Mouse (Mus musculus) mouse trophoblast stem cell (cell line): Measurements from ENCODE around the gene Eef1akmt1.

ENCODE experiments used
- in situ Hi-C, 2 experiments: fragments of 300-500 bp; cut with MseI, MboI; formaldehyde crosslinking; loops; 2 replicates in 1 of 2; 3 replicates in 1 of 2; pipeline ENCODE4 v1.15.1; 2025

Gene Eef1akmt1

DNA sequence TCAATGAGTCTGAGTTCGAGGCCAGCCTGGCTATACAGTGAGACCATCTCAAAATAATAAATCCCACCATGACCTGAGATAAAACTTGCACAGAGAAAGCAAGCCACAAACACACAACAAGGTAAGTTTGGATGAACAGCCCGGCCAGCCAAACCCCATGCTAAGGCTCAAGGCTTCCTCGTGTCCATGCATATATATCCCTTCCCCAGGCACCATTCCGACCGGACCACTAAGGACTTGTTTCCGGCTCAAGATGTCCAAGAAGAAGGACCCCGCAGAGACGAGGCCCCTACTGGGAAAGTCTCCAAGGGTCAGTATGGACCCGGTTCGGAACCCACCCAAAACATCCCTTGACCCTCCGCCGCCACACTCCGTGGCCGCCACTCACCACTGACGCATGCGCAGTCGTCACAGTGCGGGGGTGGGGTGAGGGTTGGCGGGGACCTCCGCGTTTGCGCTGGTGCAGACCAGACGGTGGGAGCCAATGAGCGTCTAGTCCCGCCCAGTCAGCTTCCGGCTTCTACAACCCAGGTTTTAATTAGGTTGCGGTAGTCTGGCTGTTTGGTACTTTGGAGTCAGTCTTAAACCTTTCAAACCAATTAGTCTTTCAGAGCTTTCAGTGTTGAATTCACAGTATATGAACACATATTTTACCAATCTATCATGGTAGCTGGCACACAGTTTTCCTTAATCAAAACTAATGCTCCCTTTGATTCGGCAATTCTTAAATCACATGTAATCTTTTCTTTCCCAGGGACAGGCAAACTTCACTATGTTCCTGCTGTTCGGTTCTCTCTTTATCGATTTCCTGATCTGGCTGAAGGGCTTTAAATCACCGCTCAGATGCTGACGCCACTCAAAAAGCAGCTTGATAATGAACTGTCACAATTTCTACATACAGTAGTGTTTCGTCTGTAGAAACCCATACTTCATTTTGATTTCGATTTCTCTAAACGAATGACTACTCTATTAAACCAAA is at the start of gene Eef1akmt1:
Gene Eef1akmt1 (minus strand): TSS at position 458 of the 979 bp plus-strand sequence.
- in situ Hi-C loops, result no loop called here

GRCm38 (mm10) chr14:57620598-57621236 is 49.3 kb upstream of the Eef1akmt1 start:
- in situ Hi-C loops, result no loop called here

DNA sequence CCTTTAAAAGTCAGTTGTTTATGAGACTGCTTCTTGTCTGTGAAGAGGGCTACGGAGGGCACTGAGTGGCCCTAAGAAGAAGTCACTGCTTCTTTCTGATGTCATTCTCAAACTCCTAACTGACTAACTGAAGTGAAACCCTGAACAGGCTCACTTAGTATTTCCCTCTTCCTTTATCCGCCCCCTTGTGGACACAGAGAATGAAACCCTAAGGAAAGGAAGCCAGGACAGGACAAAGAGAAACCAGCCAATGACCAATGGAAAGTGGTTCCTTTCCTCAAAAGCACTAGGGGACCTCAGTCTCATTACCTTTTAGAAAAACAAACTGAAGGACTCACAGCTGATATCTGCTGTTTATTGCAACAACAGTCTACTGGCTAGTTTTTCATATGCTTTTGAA is 48.1 kb upstream of the Eef1akmt1 start:
- in situ Hi-C loops, result no loop called here

DNA sequence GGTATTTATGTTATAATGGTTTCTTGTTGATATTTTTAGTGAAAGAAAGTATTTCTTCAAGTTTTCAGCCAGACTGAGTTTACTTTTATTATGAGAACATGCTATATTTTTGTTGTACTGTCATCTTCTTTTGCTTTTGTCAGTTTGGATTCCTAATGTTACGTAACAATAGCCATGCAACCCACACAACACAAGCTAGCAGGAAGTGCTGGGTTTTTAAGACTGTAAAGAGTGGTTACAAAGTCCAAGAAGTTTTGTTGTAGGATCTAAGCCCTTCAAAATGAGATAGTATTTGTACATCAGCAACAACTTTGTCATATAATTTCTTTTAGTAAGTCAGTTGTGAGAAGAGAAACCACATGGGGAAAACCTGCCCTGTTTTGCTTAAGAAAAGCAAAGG is 46.3 kb upstream of the Eef1akmt1 start:
- in situ Hi-C loops, result no loop called here

- in situ Hi-C loops, result no loop called here
Observed at GRCm38 (mm10) chr14:57616339-57616965, 45.0 kb upstream of the Eef1akmt1 start.

- in situ Hi-C loops, result no loop called here
Observed at GRCm38 (mm10) chr14:57615828-57616227, 44.4 kb upstream of the Eef1akmt1 start.

DNA sequence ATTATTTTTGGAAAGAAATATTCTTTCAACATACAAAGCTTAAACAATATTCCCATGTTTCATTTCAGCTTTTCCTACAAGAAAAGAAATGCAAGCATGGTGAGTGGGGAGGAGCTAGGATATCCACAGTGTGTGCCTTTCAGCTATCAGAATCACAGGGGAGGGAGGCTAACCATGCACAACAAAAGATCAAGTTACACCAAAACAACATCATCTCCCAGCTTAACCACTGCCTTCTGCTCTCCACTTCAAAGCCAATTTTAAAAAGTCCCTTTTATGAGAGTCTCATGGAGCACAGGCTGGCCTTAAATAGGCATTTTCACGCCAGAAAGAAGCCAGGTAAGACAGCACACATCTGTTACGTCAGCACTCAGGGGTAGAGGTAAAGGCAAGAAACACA is 39.6 kb upstream of the Eef1akmt1 start:
- in situ Hi-C loops, result no loop called here

DNA sequence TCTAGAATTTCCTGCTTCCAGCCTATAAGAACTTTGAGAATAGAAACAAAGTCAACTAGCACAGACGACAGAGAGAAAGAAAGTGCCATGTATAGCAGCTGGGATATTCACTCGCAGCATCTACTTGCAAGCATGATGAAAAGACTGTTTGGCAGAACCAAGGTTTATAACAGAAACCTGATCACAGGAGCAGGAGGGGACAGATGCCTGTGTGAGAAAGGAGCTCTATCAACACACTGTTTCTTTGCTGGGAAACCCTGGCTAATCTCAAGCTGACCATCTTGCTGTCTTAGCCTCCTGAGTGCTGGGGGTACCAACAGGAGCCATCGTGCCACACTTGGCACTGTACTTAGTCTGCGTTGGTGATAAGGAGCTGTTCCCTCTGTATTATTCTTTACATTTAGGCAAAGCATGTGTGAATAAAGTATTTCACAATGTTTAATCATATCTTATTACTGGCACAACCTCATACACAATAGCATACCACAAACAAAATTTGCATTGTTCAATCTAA is 38.5 kb upstream of the Eef1akmt1 start:
- in situ Hi-C loops, result no loop called here

- in situ Hi-C loops, result no loop called here
Observed at GRCm38 (mm10) chr14:57607500-57607899, 36.1 kb upstream of the Eef1akmt1 start.

- in situ Hi-C loops, result no loop called here
Observed at GRCm38 (mm10) chr14:57606663-57607365, 35.4 kb upstream of the Eef1akmt1 start.

DNA sequence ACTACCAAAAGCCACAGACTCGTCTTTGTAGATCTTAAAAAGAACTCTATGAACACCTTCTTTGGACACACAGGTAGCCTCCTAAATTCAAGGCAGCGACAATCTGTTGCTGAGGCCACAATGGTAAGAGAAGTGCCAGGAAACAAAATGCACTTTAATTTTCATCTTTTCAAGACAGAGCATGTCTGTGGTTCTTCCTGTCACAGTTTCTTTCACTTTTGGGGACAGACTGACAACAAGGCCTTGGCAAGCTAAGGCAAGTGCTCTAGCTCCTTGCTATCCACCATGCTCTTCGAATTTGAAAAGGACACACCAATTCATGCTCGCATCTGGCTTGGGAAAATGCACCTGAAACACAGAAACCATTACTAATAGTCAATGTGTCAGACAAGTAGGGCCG is 21.9 kb upstream of the Eef1akmt1 start:
- in situ Hi-C loops, result no loop called here

GRCm38 (mm10) chr14:57591830-57592229 is 20.4 kb upstream of the Eef1akmt1 start:
- in situ Hi-C loops, result no loop called here

DNA sequence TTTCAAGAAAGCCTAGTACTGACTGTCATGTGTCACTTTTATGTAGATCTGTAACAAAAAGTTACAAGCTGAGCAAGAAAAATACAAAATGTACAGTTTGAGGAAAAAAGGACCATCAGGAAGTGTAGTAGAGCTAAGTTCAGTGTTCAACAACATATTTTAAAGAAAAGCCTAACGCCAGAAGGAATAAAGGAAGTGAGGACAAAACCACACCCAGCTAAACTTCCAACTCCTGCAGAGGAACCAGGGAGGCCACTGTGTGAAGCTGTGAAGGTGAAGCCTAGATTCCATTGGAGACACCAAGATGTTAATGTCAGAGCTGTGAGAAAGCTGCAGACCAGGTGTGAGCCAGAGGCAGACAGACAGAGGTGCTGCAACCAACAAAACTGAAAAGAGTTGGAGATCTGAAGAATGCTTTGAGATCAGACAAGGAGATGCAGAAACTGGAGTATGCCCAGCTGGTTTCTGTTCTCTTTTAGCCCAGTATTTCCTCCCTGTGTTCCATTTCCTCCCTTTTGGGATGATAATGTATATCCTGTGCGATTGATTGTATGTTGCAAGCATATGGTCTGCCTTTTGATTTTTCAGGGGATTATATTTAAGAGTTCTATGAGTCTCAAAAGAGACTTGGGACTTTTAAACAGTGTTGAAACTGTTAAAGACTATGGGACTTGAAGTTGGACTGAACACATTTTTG is 5.1 kb upstream of the Eef1akmt1 start:
- in situ Hi-C loops, result no loop called here

DNA sequence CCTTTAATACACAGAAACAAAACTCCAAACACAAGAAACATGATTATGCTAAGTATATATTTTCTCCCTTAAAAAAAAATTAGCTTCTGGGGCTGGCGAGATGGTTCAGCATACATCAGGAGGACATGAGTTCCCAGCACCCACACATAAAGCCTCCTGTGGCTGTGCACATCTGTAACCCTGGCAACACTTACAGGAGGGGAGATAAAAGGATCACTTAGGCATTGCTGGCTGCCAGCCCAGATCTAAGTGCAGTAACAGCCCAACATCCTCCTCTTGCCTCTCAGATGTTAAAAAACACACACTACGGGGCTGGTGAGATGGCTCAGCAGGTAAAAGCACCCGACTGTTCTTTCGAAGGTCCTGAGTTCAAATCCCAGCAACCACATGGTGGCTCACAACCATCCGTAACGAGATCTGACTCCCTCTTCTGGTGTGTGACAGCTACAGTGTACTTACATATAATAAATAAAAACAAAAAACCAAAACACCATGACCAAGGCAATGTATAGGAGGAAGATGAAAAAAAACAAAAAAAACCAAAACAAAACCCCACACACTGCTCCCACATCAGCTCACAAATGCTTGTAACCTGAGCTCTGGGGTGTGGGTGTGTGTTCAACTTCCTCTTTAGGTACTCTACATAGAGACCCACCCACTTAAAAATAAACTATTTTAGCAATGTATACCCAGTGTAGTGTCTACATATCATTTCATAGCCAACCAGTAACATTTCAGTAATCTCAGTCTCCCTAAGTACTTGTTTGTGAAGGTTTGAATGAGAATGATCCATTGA is 3.6 kb upstream of the Eef1akmt1 start:
- in situ Hi-C loops, result no loop called here

DNA sequence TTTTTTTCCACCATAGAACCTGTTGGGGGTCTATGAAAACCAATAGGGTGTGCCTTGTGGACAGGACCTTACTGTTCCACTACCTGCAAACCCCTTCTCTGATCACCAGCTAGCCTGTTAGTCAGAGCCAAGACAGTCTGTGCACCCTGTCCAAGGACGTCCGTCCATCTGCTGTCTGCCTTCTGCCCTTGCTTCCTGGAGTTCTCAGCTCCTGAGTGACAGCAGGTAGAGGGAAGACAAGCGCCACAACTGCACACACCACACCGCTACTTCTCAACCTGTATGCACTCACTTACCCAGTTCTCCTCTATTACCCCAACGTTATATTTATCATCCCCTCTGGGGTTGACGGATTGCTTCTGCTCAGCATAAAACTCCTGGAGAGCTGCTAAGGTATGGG is 5.8 kb downstream of the Eef1akmt1 start:
- in situ Hi-C loops, result no loop called here

DNA sequence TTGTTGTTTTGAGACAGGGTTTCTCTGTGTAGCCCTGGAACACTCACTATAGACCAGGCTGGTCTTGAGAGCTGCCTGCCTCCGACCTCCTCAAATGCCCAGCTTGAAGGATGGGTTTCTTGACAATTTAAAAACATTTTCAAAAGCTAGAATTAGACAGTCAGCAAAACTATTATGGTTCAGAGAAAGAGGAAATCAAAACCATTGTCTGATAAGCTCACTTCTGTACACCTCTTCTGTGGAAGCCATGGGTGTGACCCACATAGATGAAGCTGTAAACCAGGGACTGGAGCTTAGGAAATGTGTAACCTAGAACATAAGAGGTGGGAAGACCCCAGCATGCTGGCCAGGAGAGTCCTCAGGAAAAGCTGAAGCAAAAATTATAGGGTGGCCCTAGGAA is 14.5 kb downstream of the Eef1akmt1 start:
- in situ Hi-C loops, result no loop called here

GRCm38 (mm10) chr14:57555471-57556070 is 15.8 kb downstream of the Eef1akmt1 start:
- in situ Hi-C loops, result no loop called here

DNA sequence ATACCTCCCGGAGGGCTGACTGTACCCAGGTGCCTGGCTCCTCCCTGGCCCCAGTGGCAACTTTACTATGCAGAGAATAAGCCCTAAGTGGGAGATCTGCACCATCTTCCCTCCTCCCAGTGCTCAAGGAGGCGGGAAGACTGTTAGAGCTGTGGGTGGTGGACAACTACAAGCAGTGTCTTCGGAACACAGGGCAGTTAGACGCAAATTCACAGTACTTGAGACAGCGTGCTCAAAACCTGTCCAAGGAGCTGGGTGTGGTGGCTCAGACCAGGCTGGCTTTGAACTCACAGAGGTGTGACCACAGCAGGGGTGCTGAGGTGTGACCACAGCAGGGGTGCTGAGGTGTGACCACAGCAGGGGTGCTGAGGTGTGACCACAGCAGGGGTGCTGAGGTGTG is 17.0 kb downstream of the Eef1akmt1 start:
- in situ Hi-C loops, result no loop called here

DNA sequence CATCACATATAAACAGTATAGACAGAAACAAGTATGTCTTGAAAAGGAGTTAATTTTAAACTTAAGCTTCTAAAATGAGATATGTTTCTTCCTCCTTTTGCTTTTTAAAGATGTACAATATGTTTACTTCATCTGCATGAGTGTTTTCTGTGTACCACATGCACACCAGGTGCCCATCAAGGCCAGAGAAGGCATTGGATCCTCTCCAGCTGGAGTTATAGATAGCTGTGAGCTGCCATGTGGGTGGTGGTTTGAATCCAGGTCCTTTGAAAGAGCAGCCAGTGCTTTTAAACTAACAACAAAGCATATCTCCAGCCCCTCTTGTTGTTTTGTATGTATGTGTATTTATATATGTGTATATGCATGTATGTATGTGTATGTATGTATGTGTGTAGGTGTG is 18.5 kb downstream of the Eef1akmt1 start:
- in situ Hi-C loops, result no loop called here

- in situ Hi-C loops, result no loop called here
Observed at GRCm38 (mm10) chr14:57547062-57547461, 24.4 kb downstream of the Eef1akmt1 start.
